Mouse (Mus musculus): Measurements from ENCODE around the gene Ptpdc1. TPM values are rescaled to one million over a fixed set of nuclear protein-coding genes. Genes with fewer than 3 reads are reported as not detected.
A peak's percentile ranks its signal among the peaks of the same experiment; 100 is the strongest.

Gene Ptpdc1
- polyA plus RNA-seq, 1 experiment from 2014 or later = 4.8 TPM

DNA sequence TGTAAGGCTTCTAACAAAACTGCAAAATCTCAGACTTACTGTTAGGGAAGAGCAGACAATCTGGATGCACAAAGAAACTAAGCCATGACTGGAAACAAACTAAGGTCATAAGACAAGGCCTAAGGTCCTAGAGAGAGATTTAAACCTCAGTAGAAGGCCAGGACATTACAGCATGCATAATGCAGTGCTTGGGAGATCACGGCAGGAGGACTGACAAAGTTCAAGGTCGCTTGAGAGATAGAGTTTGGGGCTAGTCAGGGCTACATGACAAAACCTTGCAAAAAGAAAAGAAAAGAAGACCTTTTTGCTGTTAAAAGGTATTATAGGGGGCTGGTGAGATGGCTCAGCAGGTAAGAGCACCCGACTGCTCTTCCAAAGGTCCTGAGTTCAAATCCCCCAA is 22.2 kb downstream of the Ptpdc1 start:
- 66% methylated on average over 3 of the region's 3 CpGs for WGBS
- H3K27ac ChIP-seq (ENCODE audit: low read length) = 0 out of 2 replicates have a peak overlapping the region, but pooled peaks have one; percentile 37
- no peak for ATAC-seq (replicated peaks; ENCODE audit: extremely low read depth, insufficient read depth, low FRiP score)

DNA sequence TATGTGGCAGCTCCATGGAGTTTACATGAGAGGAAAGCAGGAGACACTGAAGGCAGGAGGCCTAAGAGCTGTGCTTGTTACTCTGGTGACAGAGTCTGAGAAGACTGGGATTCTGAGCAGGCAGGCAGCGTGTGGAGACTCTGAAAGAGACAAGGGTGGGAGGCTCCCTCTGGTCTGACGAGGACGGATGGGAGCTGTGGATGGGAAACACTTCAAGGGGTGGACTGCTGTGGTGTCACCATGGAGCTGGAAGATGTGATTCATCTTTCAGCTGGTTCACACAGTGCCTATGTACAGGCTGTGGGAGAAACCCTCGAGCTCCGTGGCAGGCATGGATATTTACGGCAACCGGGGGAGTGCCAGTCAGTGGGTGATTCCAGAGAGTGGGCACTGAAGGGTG is 30.9 kb downstream of the Ptpdc1 start:
- Histone ChIP-seq H3K4me3 (ENCODE audit: low read length) (no peak overlapping the region), H3K4me1 (ENCODE audit: control insufficient read depth, insufficient read depth, low read length) (no peaks in the 10 kb centered on the region), H3K36me3 (ENCODE audit: control insufficient read depth, insufficient read depth) (no peaks in the 10 kb centered on the region), H3K9ac (ENCODE audit: low read length) (no peak overlapping the region), H3K27me3 (ENCODE audit: control insufficient read depth, insufficient read depth, low read length) (no peaks in the 10 kb centered on the region), H3K9me3 (replicated peaks; ENCODE audit: control insufficient read depth, low read length) (no peaks in the 10 kb centered on the region), H3K27ac (ENCODE audit: low read length) (no peak overlapping the region), H3K4me2 (ENCODE audit: low read depth, low read length) (no peak overlapping the region)
- ATAC-seq (replicated peaks; ENCODE audit: extremely low read depth, insufficient read depth, low FRiP score) = no peak
- WGBS = 59% methylated on average over 7 of the region's 7 CpGs

More for the DNA sequence above, 22.2 kb downstream of the Ptpdc1 start:
- no peaks in the 10 kb centered on the region for H3K36me3 ChIP-seq (ENCODE audit: control insufficient read depth, insufficient read depth)
- no peak overlapping the region for H3K4me2 ChIP-seq (ENCODE audit: low read depth, low read length)
- no peak overlapping the region for H3K4me3 ChIP-seq (ENCODE audit: low read length)
- H3K27me3 ChIP-seq (ENCODE audit: control insufficient read depth, insufficient read depth, low read length) = no peaks in the 10 kb centered on the region
- H3K9me3 ChIP-seq (replicated peaks; ENCODE audit: control insufficient read depth, low read length) = no peaks in the 10 kb centered on the region
- H3K9ac ChIP-seq (ENCODE audit: low read length) = no peak overlapping the region
- peaks cover 14% of the 10 kb centered on the region for H3K4me1 ChIP-seq (ENCODE audit: control insufficient read depth, insufficient read depth, low read length)

DNA sequence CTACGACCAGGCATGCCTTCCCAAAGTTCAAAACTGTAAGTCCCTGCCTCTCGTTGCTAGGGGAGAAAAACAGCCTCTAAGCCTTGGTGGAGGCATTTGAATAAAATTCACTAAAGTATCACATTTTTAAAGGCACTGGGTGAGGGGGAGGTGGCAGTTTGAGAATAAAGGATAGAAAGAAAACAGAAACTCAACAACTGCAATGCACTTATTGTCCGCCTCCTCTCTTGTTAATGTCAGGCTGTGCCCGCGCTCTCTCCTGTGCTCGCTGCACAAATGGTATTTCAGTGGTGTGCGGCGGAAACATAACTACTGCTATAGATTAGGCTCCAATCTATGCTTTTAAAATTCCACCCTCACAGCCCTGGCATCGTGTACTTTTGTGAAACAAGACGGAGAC is 31.4 kb downstream of the Ptpdc1 start:
- H3K4me2 ChIP-seq (ENCODE audit: low read depth, low read length) = no peak overlapping the region

DNA sequence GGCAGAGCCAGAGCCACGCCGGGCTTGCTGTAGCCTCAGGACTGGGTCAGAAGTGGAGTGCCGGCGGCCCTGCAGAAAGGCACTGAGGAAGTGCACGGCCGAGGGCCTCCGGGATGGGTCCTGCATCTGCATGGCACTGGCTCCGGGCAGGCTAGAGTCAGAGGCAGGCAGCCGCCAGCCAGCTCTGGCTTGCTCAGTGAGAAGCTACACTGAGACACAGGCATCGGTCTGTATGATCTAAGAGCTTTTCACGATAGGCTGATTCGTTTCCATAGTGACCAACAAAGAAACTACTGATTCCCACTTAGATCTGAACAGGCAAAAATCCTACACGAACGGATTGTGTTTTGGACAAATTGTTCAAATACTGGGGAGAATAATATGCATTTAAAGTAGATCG is 32.3 kb downstream of the Ptpdc1 start:
- no peaks in the 10 kb centered on the region for H3K27me3 ChIP-seq (ENCODE audit: control insufficient read depth, insufficient read depth, low read length)
- ATAC-seq (replicated peaks; ENCODE audit: extremely low read depth, insufficient read depth, low FRiP score) = no peak
- H3K9me3 ChIP-seq (replicated peaks; ENCODE audit: control insufficient read depth, low read length) = no peaks in the 10 kb centered on the region
- WGBS = 62% methylated on average over 15 of the region's 15 CpGs
- no peak overlapping the region for H3K9ac ChIP-seq (ENCODE audit: low read length)
- no peak overlapping the region for H3K27ac ChIP-seq (ENCODE audit: low read length)
- H3K4me3 ChIP-seq (ENCODE audit: low read length) = no peak overlapping the region
- H3K36me3 ChIP-seq (ENCODE audit: control insufficient read depth, insufficient read depth) = no peaks in the 10 kb centered on the region
- no peak overlapping the region for H3K4me2 ChIP-seq (ENCODE audit: low read depth, low read length)
- no peaks in the 10 kb centered on the region for H3K4me1 ChIP-seq (ENCODE audit: control insufficient read depth, insufficient read depth, low read length)

More for the DNA sequence above, 31.4 kb downstream of the Ptpdc1 start:
- Histone ChIP-seq H3K4me1 (ENCODE audit: control insufficient read depth, insufficient read depth, low read length) (no peaks in the 10 kb centered on the region), H3K9me3 (replicated peaks; ENCODE audit: control insufficient read depth, low read length) (no peaks in the 10 kb centered on the region), H3K9ac (ENCODE audit: low read length) (no peak overlapping the region), H3K36me3 (ENCODE audit: control insufficient read depth, insufficient read depth) (no peaks in the 10 kb centered on the region), H3K27ac (ENCODE audit: low read length) (no peak overlapping the region), H3K4me3 (ENCODE audit: low read length) (no peak overlapping the region), H3K27me3 (ENCODE audit: control insufficient read depth, insufficient read depth, low read length) (no peaks in the 10 kb centered on the region)
- 82% methylated on average over 10 of the region's 10 CpGs for WGBS
- no peak for ATAC-seq (replicated peaks; ENCODE audit: extremely low read depth, insufficient read depth, low FRiP score)

DNA sequence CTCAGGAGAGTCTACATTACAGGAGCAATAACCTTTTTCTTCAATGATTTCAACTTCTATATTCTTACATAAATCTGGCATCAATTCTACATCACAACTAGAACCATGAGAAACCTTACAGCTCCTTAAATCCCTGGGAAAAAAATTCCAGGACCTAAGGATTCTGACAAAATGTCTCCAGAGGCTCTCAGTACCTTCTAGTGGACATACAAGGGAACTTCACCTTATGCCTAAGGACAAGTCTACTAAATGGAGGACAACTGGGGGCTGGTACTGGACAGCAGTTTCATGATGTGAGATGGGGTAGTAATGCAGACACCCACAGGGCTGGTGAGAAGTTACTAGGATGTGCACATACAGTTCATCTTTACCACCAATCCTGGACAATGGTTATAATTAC is 34.7 kb downstream of the Ptpdc1 start:
- no peak overlapping the region for H3K27ac ChIP-seq (ENCODE audit: low read length)
- H3K4me1 ChIP-seq (ENCODE audit: control insufficient read depth, insufficient read depth, low read length) = no peaks in the 10 kb centered on the region
- no peaks in the 10 kb centered on the region for H3K27me3 ChIP-seq (ENCODE audit: control insufficient read depth, insufficient read depth, low read length)
- no peak overlapping the region for H3K9ac ChIP-seq (ENCODE audit: low read length)
- H3K36me3 ChIP-seq (ENCODE audit: control insufficient read depth, insufficient read depth) = peaks cover 2% of the 10 kb centered on the region; the same call in 1 of the 2 replicates
- no peak overlapping the region for H3K4me2 ChIP-seq (ENCODE audit: low read depth, low read length)
- no peak overlapping the region for H3K4me3 ChIP-seq (ENCODE audit: low read length)
- H3K9me3 ChIP-seq (replicated peaks; ENCODE audit: control insufficient read depth, low read length) = no peaks in the 10 kb centered on the region
- no peak for ATAC-seq (replicated peaks; ENCODE audit: extremely low read depth, insufficient read depth, low FRiP score)

DNA sequence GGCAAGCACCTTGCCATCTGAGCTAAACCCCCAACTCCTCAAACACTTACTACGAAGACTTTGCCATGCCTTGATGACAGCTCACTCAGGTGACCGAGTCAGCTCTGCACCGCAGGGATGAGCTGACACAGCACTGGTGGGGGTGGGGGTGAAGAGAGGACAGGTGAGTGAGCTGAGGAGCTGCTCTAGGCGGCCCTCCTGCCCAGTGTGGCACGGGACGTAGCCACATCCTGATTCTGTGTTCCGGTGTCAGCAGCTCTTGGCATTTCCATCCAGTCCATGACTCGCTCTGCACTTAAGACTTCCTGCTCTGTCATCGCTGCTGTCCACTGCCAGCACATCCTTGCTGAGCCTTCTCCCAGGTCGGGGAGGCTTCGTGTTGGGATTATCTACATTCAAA is 38.1 kb downstream of the Ptpdc1 start:
- Histone ChIP-seq H3K27me3 (ENCODE audit: control insufficient read depth, insufficient read depth, low read length) (no peaks in the 10 kb centered on the region), H3K9me3 (replicated peaks; ENCODE audit: control insufficient read depth, low read length) (no peaks in the 10 kb centered on the region), H3K4me1 (ENCODE audit: control insufficient read depth, insufficient read depth, low read length) (no peaks in the 10 kb centered on the region), H3K4me3 (ENCODE audit: low read length) (no peak overlapping the region), H3K9ac (ENCODE audit: low read length) (no peak overlapping the region), H3K4me2 (ENCODE audit: low read depth, low read length) (no peak overlapping the region), H3K36me3 (ENCODE audit: control insufficient read depth, insufficient read depth) (peaks cover 2% of the 10 kb centered on the region; the same call in 1 of the 2 replicates), H3K27ac (ENCODE audit: low read length) (no peak overlapping the region)
- no peak for ATAC-seq (replicated peaks; ENCODE audit: extremely low read depth, insufficient read depth, low FRiP score)
- 64% methylated on average over 11 of the region's 11 CpGs for WGBS

DNA sequence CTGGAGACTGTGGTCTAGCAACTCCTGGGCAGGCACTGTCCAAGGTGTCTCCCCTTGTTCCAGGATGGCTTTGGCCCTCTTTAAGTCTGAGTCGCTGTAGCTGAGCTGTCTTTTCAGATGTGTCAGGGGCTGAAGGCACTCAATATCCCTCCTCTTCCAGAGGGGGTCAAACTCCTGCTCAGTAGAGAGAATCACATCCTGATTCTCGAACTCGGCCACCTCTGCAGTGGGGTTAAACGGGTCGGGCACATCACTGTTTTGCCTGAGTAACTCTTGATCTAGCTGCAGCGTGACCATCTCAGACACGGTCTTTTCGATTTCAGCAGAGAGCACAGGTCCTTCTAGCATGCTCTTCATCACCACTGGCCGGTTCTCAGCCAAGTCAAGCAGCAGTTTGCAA is 39.0 kb downstream of the Ptpdc1 start:
- no peak overlapping the region for H3K9ac ChIP-seq (ENCODE audit: low read length)
- H3K4me1 ChIP-seq (ENCODE audit: control insufficient read depth, insufficient read depth, low read length) = no peaks in the 10 kb centered on the region
- no peaks in the 10 kb centered on the region for H3K27me3 ChIP-seq (ENCODE audit: control insufficient read depth, insufficient read depth, low read length)
- no peak overlapping the region for H3K4me2 ChIP-seq (ENCODE audit: low read depth, low read length)
- peaks cover 2% of the 10 kb centered on the region; the same call in 1 of the 2 replicates for H3K36me3 ChIP-seq (ENCODE audit: control insufficient read depth, insufficient read depth)
- 89% methylated on average over 9 of the region's 9 CpGs for WGBS
- no peak overlapping the region for H3K27ac ChIP-seq (ENCODE audit: low read length)
- no peak for ATAC-seq (replicated peaks; ENCODE audit: extremely low read depth, insufficient read depth, low FRiP score)
- no peak overlapping the region for H3K4me3 ChIP-seq (ENCODE audit: low read length)
- H3K9me3 ChIP-seq (replicated peaks; ENCODE audit: control insufficient read depth, low read length) = no peaks in the 10 kb centered on the region

DNA sequence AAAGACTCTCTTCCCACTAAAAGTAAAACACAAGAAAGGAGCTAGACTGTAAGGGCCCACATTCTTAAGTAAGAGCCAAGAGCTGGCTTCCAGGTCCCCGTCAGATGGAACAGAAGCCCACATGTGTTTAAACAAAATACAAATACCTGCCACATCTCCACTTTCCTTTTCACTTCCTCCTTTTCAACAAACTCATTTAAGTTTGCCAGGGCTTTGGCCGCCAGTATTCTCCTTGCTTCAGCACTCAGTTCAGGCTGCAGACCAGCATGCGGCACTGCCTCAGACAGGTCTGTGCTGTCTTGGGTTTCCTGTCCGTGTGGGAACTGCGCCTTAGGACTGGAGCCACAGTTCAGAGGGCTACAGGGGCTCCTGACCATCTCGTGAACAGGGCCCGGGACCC is 39.7 kb downstream of the Ptpdc1 start:
- Histone ChIP-seq H3K4me1 (ENCODE audit: control insufficient read depth, insufficient read depth, low read length) (no peaks in the 10 kb centered on the region), H3K27ac (ENCODE audit: low read length) (no peak overlapping the region), H3K27me3 (ENCODE audit: control insufficient read depth, insufficient read depth, low read length) (no peaks in the 10 kb centered on the region), H3K36me3 (ENCODE audit: control insufficient read depth, insufficient read depth) (peaks cover 2% of the 10 kb centered on the region; the same call in 1 of the 2 replicates), H3K4me3 (ENCODE audit: low read length) (no peak overlapping the region), H3K9ac (ENCODE audit: low read length) (no peak overlapping the region), H3K9me3 (replicated peaks; ENCODE audit: control insufficient read depth, low read length) (no peaks in the 10 kb centered on the region), H3K4me2 (ENCODE audit: low read depth, low read length) (no peak overlapping the region)
- WGBS = 78% methylated on average over 7 of the region's 7 CpGs
- ATAC-seq (replicated peaks; ENCODE audit: extremely low read depth, insufficient read depth, low FRiP score) = no peak

DNA sequence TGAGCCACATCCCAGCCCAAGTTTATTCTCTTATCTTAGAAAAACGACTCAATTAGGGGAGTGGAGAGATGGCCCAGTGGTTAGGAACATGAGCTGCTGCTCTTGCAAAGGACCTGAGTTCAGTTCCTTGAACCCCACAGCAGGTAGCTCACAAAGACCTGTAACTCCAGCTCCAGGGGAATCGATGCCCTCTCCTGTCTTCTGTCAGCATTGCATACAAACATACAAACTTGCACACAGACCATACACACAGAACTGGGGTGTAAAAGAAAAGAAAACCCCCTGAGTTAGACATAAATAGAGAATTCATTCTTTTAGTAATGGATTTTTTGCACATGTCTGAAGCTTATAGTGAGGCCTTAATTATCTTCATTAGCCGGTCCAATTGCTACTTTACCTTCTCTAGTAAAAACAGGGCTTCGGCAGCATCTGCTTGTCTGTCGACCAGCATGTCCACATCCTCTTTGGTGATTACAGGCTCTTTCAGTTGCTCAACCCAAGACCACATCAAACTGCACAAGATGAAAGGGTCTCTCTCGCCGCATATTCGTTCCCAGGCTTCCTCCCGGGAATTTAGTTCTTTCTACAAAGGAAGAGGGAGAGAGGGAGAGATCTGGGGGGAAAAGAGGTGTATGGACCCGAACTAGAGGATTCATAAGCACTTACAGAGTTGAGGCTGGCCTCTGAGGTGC is 42.6 kb downstream of the Ptpdc1 start:
- Histone ChIP-seq H3K27me3 (ENCODE audit: control insufficient read depth, insufficient read depth, low read length) (no peaks in the 10 kb centered on the region), H3K36me3 (ENCODE audit: control insufficient read depth, insufficient read depth) (peaks cover 2% of the 10 kb centered on the region; the same call in 1 of the 2 replicates), H3K4me3 (ENCODE audit: low read length) (no peak overlapping the region), H3K4me2 (ENCODE audit: low read depth, low read length) (no peak overlapping the region), H3K9ac (ENCODE audit: low read length) (no peak overlapping the region), H3K4me1 (ENCODE audit: control insufficient read depth, insufficient read depth, low read length) (peaks cover 4% of the 10 kb centered on the region; the same call in 1 of the 2 replicates), H3K27ac (ENCODE audit: low read length) (no peak overlapping the region), H3K9me3 (replicated peaks; ENCODE audit: control insufficient read depth, low read length) (no peaks in the 10 kb centered on the region)
- no peak for ATAC-seq (replicated peaks; ENCODE audit: extremely low read depth, insufficient read depth, low FRiP score)
- 62% methylated on average over 10 of the region's 10 CpGs for WGBS

All from heart, embryonic 16.5 days (tissue).